Mouse (Mus musculus): ENCODE data around the gene Rdh7. TPM values are rescaled to one million over a fixed set of nuclear protein-coding genes. Genes with fewer than 3 reads are reported as not detected.

Rdh7 gene
- total RNA-seq, 2 experiments from 2014 or later, result not detected

Other genes starting within 250 kb of the Rdh7 start
- gene Stat6, start 245.8 kb downstream of the Rdh7 start, total RNA-seq (2021), result 10 to 100 TPM; 16.5 to 21.8 TPM
- gene Nemp1, start 221.9 kb downstream of the Rdh7 start, total RNA-seq (2021), result 1 to 10 TPM; 1.7 to 2.5 TPM
- 1 to 10 TPM; 2.5 to 4.7 TPM for gene Nab2, start 220.2 kb downstream of the Rdh7 start, total RNA-seq (2021)
- under 1 TPM; 0.10 to 0.21 TPM for gene Myo1a, start 183.6 kb downstream of the Rdh7 start, total RNA-seq (2021)
- gene Tac2, start 164.3 kb downstream of the Rdh7 start, total RNA-seq (2021), result not detected
- 1 to 10 TPM; 4.8 to 5.3 TPM for gene Zbtb39, start 149.3 kb downstream of the Rdh7 start, total RNA-seq (2021)
- gene Gpr182, start 137.1 kb downstream of the Rdh7 start, total RNA-seq (2021), result under 1 TPM; 0.20 to 0.62 TPM
- gene Rdh1, start 129.1 kb downstream of the Rdh7 start, total RNA-seq (2021), result under 1 TPM; 0.05 to 0.08 TPM
- not detected for gene Rdh16f1, start 129.0 kb downstream of the Rdh7 start, total RNA-seq (2021)
- under 1 TPM; 0.31 to 0.40 TPM for gene Rdh9, start 112.4 kb downstream of the Rdh7 start, total RNA-seq (2021)
- gene Rdh16, start 87.7 kb downstream of the Rdh7 start, total RNA-seq (2021), result not detected
- not detected for gene Rdh19, start 38.9 kb downstream of the Rdh7 start, total RNA-seq (2021)
- not detected for gene Rdh16f2, start 22.3 kb downstream of the Rdh7 start, total RNA-seq (2021)
- not detected for gene Sdr9c7, start 9.7 kb upstream of the Rdh7 start, total RNA-seq (2021)
- not detected for gene Hsd17b6, start 118.8 kb upstream of the Rdh7 start, total RNA-seq (2021)
- 1 to 10 TPM in 1 of 2 experiments, under 1 TPM in 1; 0.51 to 1.0 TPM for gene Prim1, start 126.4 kb upstream of the Rdh7 start, total RNA-seq (2021)
- gene Naca, start 146.8 kb upstream of the Rdh7 start, total RNA-seq (2021), result 100 to 1,000 TPM; 339 to 340 TPM
- 10 to 100 TPM; 61.5 to 62.3 TPM for gene Ptges3, start 170.1 kb upstream of the Rdh7 start, total RNA-seq (2021)
- gene Atp5b, start 194.5 kb upstream of the Rdh7 start, total RNA-seq (2021), result 1,000 to 10,000 TPM; 3,933 to 4,186 TPM
- 10 to 100 TPM; 11.4 to 12.0 TPM for gene Baz2a, start 202.8 kb upstream of the Rdh7 start, total RNA-seq (2021)

Measured in gastrocnemius, postnatal 25 days (tissue).